Mouse (Mus musculus) bone marrow, adult 2 months (tissue): Measurements from ENCODE around the gene Ampd1. TPM values are rescaled to one million over a fixed set of nuclear protein-coding genes. Genes with fewer than 3 reads are reported as not detected.

Experiments
- H3K27ac ChIP-seq: fragments of 200-500 bp; 2 replicates; pipeline ENCODE4 v1.5.1; 2012; ENCODE audit warnings: low read depth, mild to moderate bottlenecking, control low read depth, inconsistent platforms, low read length; ENCODE audit not compliant: control insufficient read depth, poor library complexity, insufficient read depth
- H3K4me1 ChIP-seq: fragments of 200-500 bp; 2 replicates; pipeline ENCODE4 v1.6.1; 2011; ENCODE audit warnings: low read length; ENCODE audit not compliant: control insufficient read depth, insufficient read depth
- H3K4me3 ChIP-seq: fragments of 200-500 bp; replicated peaks from 2 replicates; pipeline ENCODE3; 2011; ENCODE audit warnings: mild to moderate bottlenecking, low read depth, low read length, control low read depth; ENCODE audit not compliant: control insufficient read depth
- CTCF ChIP-seq: fragments of 200-500 bp; IDR thresholded peaks from 2 replicates; pipeline ENCODE4 v1.5.1; 2011; ENCODE audit warnings: low read length, control low read depth; ENCODE audit not compliant: control insufficient read depth, insufficient read depth
- POLR2A ChIP-seq: fragments of 200-500 bp; IDR thresholded peaks from 2 replicates; pipeline ENCODE4 v1.6.1; 2011; ENCODE audit warnings: low read depth, mild to moderate bottlenecking, control low read depth, low read length, borderline replicate concordance; ENCODE audit not compliant: control insufficient read depth
- WGBS: fragments of 180-500 bp; shearing (Covaris S2); methylation state at CpG from one replicate; pipeline ENCODE4 v1.1.7; 2018; 5-methylcytosine and 5-hydroxymethylcytosine counted together
- polyA plus RNA-seq: library from polyadenylated mRNA; stranded (reverse); fragments of >200 nt; gene quantifications from 2 replicates; pipeline ENCODE4 v1.2.4, GENCODE M21; 2011; ENCODE audit warnings: low replicate concordance; ENCODE audit not compliant: missing spikeins, insufficient read depth, insufficient read length

Ampd1 gene
- polyA plus RNA-seq, 1 experiment = not detected

DNA sequence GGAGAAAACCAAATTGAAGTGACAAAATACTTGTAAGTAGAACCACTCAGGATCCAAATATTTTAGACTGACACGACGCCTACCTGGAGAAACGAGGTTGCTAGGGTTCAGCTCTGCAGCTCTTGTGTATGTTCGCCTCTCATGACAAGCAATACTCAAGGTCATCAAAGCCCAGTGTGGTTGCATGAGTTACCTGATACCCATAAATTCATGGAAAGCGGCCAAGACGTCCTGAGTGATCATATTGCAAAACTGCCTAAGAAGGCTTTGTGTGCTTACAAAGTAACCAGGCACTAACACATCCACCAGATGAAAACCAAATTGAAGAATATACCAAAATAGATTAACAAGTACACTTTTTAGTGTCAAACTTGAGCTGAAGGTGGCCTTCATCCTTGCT lies 4.8 kb upstream of the Ampd1 start:
- 87% methylated on average over 6 of the region's 6 CpGs for WGBS

DNA sequence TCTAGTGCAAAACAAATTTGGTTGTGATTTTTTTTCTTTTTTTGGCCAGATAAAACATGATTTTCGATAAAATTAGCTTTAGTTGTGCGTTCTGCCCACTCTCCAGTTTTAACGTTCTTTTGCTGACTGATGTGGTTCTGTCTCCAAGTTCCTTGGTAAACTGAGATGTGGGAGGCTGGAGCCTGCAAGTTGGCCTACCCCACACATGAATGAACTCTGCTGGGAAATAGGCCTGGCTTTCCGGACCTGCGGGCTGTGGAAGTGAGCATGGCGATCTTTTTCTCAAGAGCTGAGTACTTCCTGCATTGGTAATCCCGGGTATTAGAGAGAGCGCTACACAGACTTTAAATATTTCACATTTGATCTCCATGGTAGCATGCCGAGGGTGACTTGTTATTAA lies 2.1 kb downstream of the Ampd1 start:
- Histone ChIP-seq H3K4me3 (no peak overlapping the region), H3K27ac (no peak overlapping the region), H3K4me1 (no peaks in the 10 kb centered on the region)
- TF ChIP-seq CTCF (no peak), POLR2A (no peak)
- WGBS = 83% methylated on average over 9 of the region's 9 CpGs

More for the DNA sequence above, 4.8 kb upstream of the Ampd1 start:
- Histone ChIP-seq H3K27ac (no peak overlapping the region), H3K4me3 (no peak overlapping the region), H3K4me1 (no peaks in the 10 kb centered on the region)
- TF ChIP-seq POLR2A = no peak
- TF ChIP-seq CTCF = no peak

GRCm38 (mm10) chr3:103076476-103076875 lies 2.7 kb downstream of the Ampd1 start:
- TF ChIP-seq POLR2A = no peak
- TF ChIP-seq CTCF = no peak
- H3K4me3 ChIP-seq = no peak overlapping the region
- 76% methylated on average over 9 of the region's 9 CpGs for WGBS
- H3K4me1 ChIP-seq = no peaks in the 10 kb centered on the region
- H3K27ac ChIP-seq = no peak overlapping the region

- Histone ChIP-seq H3K4me1 (no peaks in the 10 kb centered on the region), H3K4me3 (no peak overlapping the region), H3K27ac (no peak overlapping the region)
- TF ChIP-seq POLR2A (no peak), CTCF (no peak)
- WGBS = 82% methylated on average over 9 of the region's 9 CpGs
These were observed 5.5 kb downstream of the Ampd1 start for GRCm38 (mm10) chr3:103079301-103079700.

GRCm38 (mm10) chr3:103081051-103081450 lies 7.2 kb downstream of the Ampd1 start:
- TF ChIP-seq POLR2A = no peak
- no peak for TF ChIP-seq CTCF
- H3K27ac ChIP-seq = no peak overlapping the region
- no peaks in the 10 kb centered on the region; the same call in 1 of the 2 replicates for H3K4me1 ChIP-seq
- 70% methylated on average over 11 of the region's 11 CpGs for WGBS
- H3K4me3 ChIP-seq = no peak overlapping the region

DNA sequence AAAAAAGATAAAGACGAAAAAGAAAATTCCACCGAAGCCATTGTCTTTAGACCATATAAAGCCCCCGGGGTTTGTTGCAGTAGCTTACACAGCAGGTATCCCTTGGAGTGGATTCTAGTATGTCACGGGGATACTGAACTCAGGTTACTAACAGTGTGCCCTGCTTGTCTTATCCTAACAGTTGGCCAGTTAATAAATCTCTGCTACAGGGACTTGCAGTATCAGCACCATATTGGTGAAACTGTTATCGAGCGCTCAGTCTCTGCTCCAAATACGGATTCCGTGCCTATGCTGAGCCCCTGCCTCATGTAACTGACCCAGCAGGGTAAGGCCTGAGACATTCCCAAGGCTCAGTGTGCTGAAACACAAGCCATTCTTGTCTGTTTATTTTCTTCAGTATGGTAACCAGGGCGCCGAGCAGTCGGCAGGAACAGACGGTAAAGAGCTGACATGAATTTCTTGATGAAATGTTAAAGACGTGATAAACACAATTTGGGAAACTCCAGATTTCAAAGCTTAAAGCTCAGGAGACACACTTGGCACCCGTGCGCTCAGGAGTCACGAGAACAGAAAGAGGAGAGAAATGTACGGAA lies 8.1 kb downstream of the Ampd1 start:
- 87% methylated on average over 17 of the region's 17 CpGs for WGBS
- H3K4me3 ChIP-seq = no peak overlapping the region
- TF ChIP-seq CTCF (no peak), POLR2A (no peak)

GRCm38 (mm10) chr3:103082761-103083160 lies 8.9 kb downstream of the Ampd1 start:
- TF ChIP-seq POLR2A (no peak), CTCF (no peak)
- Histone ChIP-seq H3K4me1 (no peaks in the 10 kb centered on the region; the same call in 1 of the 2 replicates), H3K4me3 (no peak overlapping the region), H3K27ac (no peak overlapping the region)
- WGBS = 81% methylated on average over 5 of the region's 5 CpGs

More for the DNA sequence above, 8.1 kb downstream of the Ampd1 start:
- no peaks in the 10 kb centered on the region; the same call in 1 of the 2 replicates for H3K4me1 ChIP-seq
- H3K27ac ChIP-seq = no peak overlapping the region

DNA sequence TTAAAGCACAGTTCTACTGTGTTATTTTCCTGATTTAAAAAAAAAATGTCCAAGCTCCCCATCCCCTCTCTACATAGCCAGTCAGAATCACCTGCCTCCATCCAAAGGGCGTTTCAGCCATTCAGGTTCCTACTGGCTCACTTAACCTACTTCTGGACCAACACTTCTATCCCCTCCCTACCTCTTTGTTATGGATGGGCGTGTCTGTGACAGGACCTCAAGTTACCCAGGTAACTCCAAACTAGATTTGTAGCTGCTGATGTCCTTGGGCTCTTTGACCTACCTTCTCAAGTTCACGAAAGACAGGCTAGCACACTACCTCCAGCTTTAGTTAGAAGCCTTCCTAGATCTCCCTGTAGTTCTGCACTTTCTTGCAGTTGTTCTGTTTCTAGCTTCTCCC lies 12.2 kb downstream of the Ampd1 start:
- 70% methylated on average over 3 of the region's 3 CpGs for WGBS
- H3K4me1 ChIP-seq = no peaks in the 10 kb centered on the region; the same call in 1 of the 2 replicates

DNA sequence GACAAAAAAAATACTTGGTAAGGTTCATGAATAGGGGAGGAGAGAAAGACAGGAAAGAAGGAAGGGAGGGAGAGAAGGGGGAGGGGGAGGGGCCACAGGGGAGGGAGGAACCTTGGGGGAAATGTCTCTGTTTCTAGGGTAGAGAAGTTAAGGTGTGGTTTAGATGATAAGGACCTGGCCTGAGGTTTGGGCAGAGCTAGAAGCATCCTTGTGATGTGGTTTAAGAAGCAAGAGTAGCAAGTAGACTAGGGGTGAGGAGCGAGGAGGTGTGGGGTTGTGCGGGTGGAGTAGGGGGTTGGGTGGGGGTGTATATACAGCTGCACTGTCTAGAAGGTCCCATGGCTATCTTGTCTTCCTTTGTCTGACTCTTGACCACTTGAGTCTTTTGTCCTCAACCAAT lies 17.9 kb downstream of the Ampd1 start:
- no peak for TF ChIP-seq CTCF
- TF ChIP-seq POLR2A = no peak
- whole genome bisulfite sequencing = 90% methylated on average over 2 of the region's 2 CpGs
- Histone ChIP-seq H3K4me3 (no peak overlapping the region), H3K4me1 (no peaks in the 10 kb centered on the region), H3K27ac (no peak overlapping the region)

More for the DNA sequence above, 12.2 kb downstream of the Ampd1 start:
- H3K4me3 ChIP-seq = no peak overlapping the region
- H3K27ac ChIP-seq = no peak overlapping the region
- TF ChIP-seq POLR2A = no peak
- no peak for TF ChIP-seq CTCF
